Mouse (Mus musculus): ENCODE measurements at regions not wholly inside any gene's neighbourhood (a gene's known extent, or its start where the extent isn't known, plus 50 kb on each side); places are given as distances from the start of the nearest gene placed in this dataset.

DNA sequence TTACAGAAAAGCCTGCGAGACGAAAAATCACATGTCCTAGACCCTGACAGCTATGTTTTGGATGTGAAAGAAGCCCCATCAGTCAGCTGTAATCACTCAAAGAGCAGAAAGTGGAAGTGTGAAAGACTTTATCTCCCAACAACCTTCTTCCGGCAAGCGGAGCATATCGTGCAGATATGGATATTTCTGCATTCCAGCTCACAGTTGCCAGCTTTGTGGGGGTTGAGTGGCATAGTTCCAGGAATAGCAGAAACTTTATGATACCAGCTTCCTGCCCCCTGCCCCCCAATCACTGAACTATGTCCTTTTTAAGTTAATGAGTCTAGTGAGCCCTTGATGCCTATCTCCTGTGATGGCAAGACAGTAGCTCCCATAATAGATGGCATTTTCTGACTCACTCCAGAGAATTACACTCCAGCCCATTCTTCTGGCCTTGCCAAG lies 72.9 kb upstream of the Spred1 start:
- Histone ChIP-seq H3K36me3 (replicated peaks in 1 of 2; ENCODE audit: control insufficient read depth in 1 of 2, insufficient read depth in 1 of 2, low read length in 1 of 2) (no peaks in the 10 kb centered on the region), H3K27me3 (replicated peaks) (no peaks in the 10 kb centered on the region), H3K4me2 (ENCODE audit: insufficient read depth, low read depth, poor library complexity, severe bottlenecking) (no peak overlapping the region), H3K9ac (ENCODE audit: insufficient read depth, low read depth) (no peak overlapping the region), H3K27ac (ENCODE audit: insufficient read depth, low read depth) (no peak overlapping the region), H3K79me2 (replicated peaks; ENCODE audit: control insufficient read depth, extremely low read depth, insufficient read depth, poor library complexity, severe bottlenecking) (no peaks in the 10 kb centered on the region), H3K4me3 (replicated peaks in 1 of 3; ENCODE audit: low read depth in 2 of 3, low read length in 2 of 3, poor library complexity in 1 of 3) (no peak overlapping the region), H3K9me3 (replicated peaks; ENCODE audit: low read length) (no peaks in the 10 kb centered on the region), H3K4me1 (ENCODE audit: control insufficient read depth in 1 of 2, insufficient read depth in 2 of 2) (peaks cover 0 to 8% of the 10 kb centered on the region in 2 experiments; a peak in 1 of 4 replicates)
- in situ Hi-C loops (cut with MboI; ENCODE audit: low pct_ligation_motif_present, low pct_unique_long_range_greater_than_20kb, low sequenced_read_pairs): no loop called here
- DNase-seq (ENCODE audit: extremely low read depth): no peak
- dilution Hi-C loops (cut with MboI; ENCODE audit: extremely low pct_ligation_motif_present, extremely low pct_unique_long_range_greater_than_20kb, low sequenced_read_pairs): no loop called here
- TF ChIP-seq MEF2A (IDR thresholded peaks at IDR 0.05; ENCODE audit: borderline replicate concordance, low read depth, low read length): no peak

DNA sequence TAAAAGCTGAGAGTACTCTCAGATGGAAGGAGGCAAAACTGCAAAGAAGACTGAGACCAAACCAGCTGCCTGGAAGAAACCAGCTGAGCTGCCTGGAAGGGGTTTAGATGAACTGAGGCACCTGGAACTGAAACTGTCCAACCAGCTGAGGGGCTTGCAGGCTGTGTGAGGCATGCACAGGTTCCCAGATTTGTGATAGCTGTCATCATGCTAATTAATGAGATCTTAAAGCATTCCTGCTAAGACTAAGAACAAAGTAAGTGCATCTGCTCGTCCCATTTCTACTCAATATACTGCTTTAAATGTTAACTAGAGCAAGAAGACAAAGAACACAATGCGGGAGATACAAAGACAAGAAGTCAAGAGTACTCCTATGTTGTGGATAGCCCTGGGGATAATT lies 71.1 kb upstream of the Spred1 start:
- Histone ChIP-seq H3K4me1 (ENCODE audit: control insufficient read depth in 1 of 2, insufficient read depth in 2 of 2) (peaks cover 0 to 8% of the 10 kb centered on the region in 2 experiments; a peak in 1 of 4 replicates), H3K4me3 (replicated peaks in 1 of 3; ENCODE audit: low read depth in 2 of 3, low read length in 2 of 3, poor library complexity in 1 of 3) (no peak overlapping the region), H3K36me3 (replicated peaks in 1 of 2; ENCODE audit: control insufficient read depth in 1 of 2, insufficient read depth in 1 of 2, low read length in 1 of 2) (no peaks in the 10 kb centered on the region), H3K27me3 (replicated peaks) (no peaks in the 10 kb centered on the region), H3K9ac (ENCODE audit: insufficient read depth, low read depth) (no peak overlapping the region), H3K27ac (ENCODE audit: insufficient read depth, low read depth) (no peak overlapping the region), H3K4me2 (ENCODE audit: insufficient read depth, low read depth, poor library complexity, severe bottlenecking) (no peak overlapping the region), H3K9me3 (replicated peaks; ENCODE audit: low read length) (no peaks in the 10 kb centered on the region), H3K79me2 (replicated peaks; ENCODE audit: control insufficient read depth, extremely low read depth, insufficient read depth, poor library complexity, severe bottlenecking) (no peaks in the 10 kb centered on the region)
- in situ Hi-C loops (cut with MboI; ENCODE audit: low pct_ligation_motif_present, low pct_unique_long_range_greater_than_20kb, low sequenced_read_pairs): no loop called here
- dilution Hi-C loops (cut with MboI; ENCODE audit: extremely low pct_ligation_motif_present, extremely low pct_unique_long_range_greater_than_20kb, low sequenced_read_pairs): no loop called here
- DNase-seq (ENCODE audit: extremely low read depth): no peak
- TF ChIP-seq CTCF (conservative IDR thresholded peaks at IDR 0.05 in 1 of 2, IDR thresholded peaks at IDR 0.05 in 1 of 2; ENCODE audit: low read depth in 2 of 2, low read length in 2 of 2) (no peak), CHD1 (IDR thresholded peaks at IDR 0.05; ENCODE audit: low read depth, low read length) (no peak), EP300 (IDR thresholded peaks at IDR 0.05; ENCODE audit: low read length) (no peak), PAX5 (IDR thresholded peaks at IDR 0.05; ENCODE audit: low read length) (no peak), ZMIZ1 (IDR thresholded peaks at IDR 0.05; ENCODE audit: low read depth, low read length) (no peak)

DNA sequence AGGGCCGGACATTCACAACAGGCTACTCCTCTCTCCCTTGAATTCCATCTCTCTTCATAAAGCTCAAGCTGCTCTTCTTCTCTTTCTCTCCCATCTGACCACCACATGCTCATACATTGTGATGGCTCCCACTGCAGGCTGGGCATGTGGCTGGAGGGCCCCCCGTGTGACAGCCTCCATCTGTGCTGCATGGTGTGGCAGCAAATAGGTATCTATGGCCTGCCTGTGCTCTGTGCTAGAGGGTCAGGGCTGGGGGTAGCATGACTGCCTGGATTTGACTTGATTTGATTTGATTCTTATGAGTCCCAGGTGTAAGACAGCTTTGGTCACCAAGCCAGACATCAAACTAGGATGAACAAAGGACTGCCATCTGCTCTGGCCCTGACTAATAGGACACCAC lies 57.0 kb upstream of the Spred1 start:
- in situ Hi-C loops (cut with MboI; ENCODE audit: low pct_ligation_motif_present, low pct_unique_long_range_greater_than_20kb, low sequenced_read_pairs): no loop called here

More for the DNA sequence above, 57.0 kb upstream of the Spred1 start:
- no peak for TF ChIP-seq SIN3A (IDR thresholded peaks at IDR 0.05; ENCODE audit: low read length)
- no peak for TF ChIP-seq ZMIZ1 (IDR thresholded peaks at IDR 0.05; ENCODE audit: low read depth, low read length)
- TF ChIP-seq EP300 (IDR thresholded peaks at IDR 0.05; ENCODE audit: low read length): no peak
- no peak for TF ChIP-seq RAD21 (IDR thresholded peaks at IDR 0.05; ENCODE audit: low read depth, low read length)
- TF ChIP-seq MAFK (IDR thresholded peaks at IDR 0.05; ENCODE audit: insufficient replicate concordance, low read length): no peak
- no peak for TF ChIP-seq MXI1 (IDR thresholded peaks at IDR 0.05; ENCODE audit: low read depth, low read length)
- TF ChIP-seq RCOR1 (conservative IDR thresholded peaks at IDR 0.05; ENCODE audit: low read depth, low read length): no peak
- TF ChIP-seq E2F4 (IDR thresholded peaks at IDR 0.05; ENCODE audit: insufficient replicate concordance, low read depth, low read length): no peak
- no peak for TF ChIP-seq HCFC1 (IDR thresholded peaks at IDR 0.05; ENCODE audit: low read depth, low read length)
- TF ChIP-seq NRF1 (IDR thresholded peaks at IDR 0.05; ENCODE audit: low read depth, low read length): no peak
- TF ChIP-seq BHLHE40 (IDR thresholded peaks at IDR 0.05; ENCODE audit: low read depth, low read length): no peak
- no peak for TF ChIP-seq MAX (IDR thresholded peaks at IDR 0.05; ENCODE audit: low read length)
- no peak for TF ChIP-seq ELF1 (IDR thresholded peaks at IDR 0.05; ENCODE audit: low read depth, low read length)
- no peak for TF ChIP-seq POLR2AphosphoS2 (IDR thresholded peaks at IDR 0.05; ENCODE audit: low read depth, low read length)
- TF ChIP-seq MYC (IDR thresholded peaks at IDR 0.05; ENCODE audit: low read depth, low read length): no peak
- TF ChIP-seq POLR2A (IDR thresholded peaks at IDR 0.05; ENCODE audit: low read depth, low read length): no peak
- Histone ChIP-seq H3K9me3 (replicated peaks; ENCODE audit: low read length) (no peaks in the 10 kb centered on the region), H3K79me2 (replicated peaks; ENCODE audit: control insufficient read depth, extremely low read depth, insufficient read depth, poor library complexity, severe bottlenecking) (no peaks in the 10 kb centered on the region), H3K9ac (ENCODE audit: insufficient read depth, low read depth) (no peak overlapping the region), H3K27me3 (replicated peaks) (no peaks in the 10 kb centered on the region), H3K4me3 (replicated peaks in 1 of 3; ENCODE audit: low read depth in 2 of 3, low read length in 2 of 3, poor library complexity in 1 of 3) (no peak overlapping the region), H3K4me2 (ENCODE audit: insufficient read depth, low read depth, poor library complexity, severe bottlenecking) (no peak overlapping the region), H3K36me3 (replicated peaks in 1 of 2; ENCODE audit: control insufficient read depth in 1 of 2, insufficient read depth in 1 of 2, low read length in 1 of 2) (no peaks in the 10 kb centered on the region), H3K27ac (ENCODE audit: insufficient read depth, low read depth) (no peak overlapping the region), H3K4me1 (ENCODE audit: control insufficient read depth in 1 of 2, insufficient read depth in 2 of 2) (no peaks in the 10 kb centered on the region)
- DNase-seq (ENCODE audit: extremely low read depth): no peak
- dilution Hi-C loops (cut with MboI; ENCODE audit: extremely low pct_ligation_motif_present, extremely low pct_unique_long_range_greater_than_20kb, low sequenced_read_pairs): no loop called here
